Mouse (Mus musculus): ENCODE measurements around the gene Dhx37. TPM values are rescaled to one million over a fixed set of nuclear protein-coding genes. Genes with fewer than 3 reads are reported as not detected.
A peak's percentile ranks its signal among the peaks of the same experiment; 100 is the strongest.
"Not testable (repeated sequence)": the region's sequence is repeated elsewhere in the genome, so short reads cannot be mapped to it uniquely, and the experiment has no call there.

The Dhx37 gene
- polyA plus RNA-seq, 1 experiment from 2014 or later = 11.1 TPM

DNA sequence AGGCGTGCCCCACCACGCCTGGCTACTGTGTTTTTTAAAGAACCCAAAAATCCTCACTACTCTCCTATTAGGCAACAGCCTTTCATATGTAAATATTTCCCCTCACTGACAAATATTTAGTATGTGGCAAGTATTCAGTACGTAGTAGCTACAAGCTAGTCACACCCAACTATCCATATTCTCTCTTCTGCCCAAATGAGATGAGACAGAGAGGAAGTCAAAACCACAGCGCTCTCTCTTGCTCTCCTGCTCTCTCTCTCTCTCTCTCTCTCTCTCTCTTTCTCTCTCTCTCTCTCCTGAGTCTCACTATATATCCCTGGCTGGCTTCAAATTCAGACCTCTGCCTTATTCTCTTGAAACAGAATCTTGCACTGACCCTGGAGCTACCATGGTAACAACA is 10.6 kb upstream of the Dhx37 start:
- Histone ChIP-seq H3K9ac (ENCODE audit: low read length) (no peak overlapping the region), H3K27ac (ENCODE audit: low read depth, low read length) (no peak overlapping the region)
- ATAC-seq (ENCODE audit: insufficient read depth, low FRiP score, low TSS enrichment) = no peak

GRCm38 (mm10) chr5:125443915-125444314 is 10.0 kb upstream of the Dhx37 start:
- 91% methylated on average over 3 of the region's 3 CpGs for WGBS
- H3K9ac ChIP-seq (ENCODE audit: low read length) = no peak overlapping the region
- no peak overlapping the region for H3K27ac ChIP-seq (ENCODE audit: low read depth, low read length)
- H3K4me1 ChIP-seq (ENCODE audit: control insufficient read depth, insufficient read depth, low read length) = 0 out of 2 replicates have a peak, but pooled peaks cover 4% of the 10 kb centered on the region
- no peak overlapping the region for H3K4me3 ChIP-seq (ENCODE audit: low read depth, low read length)
- H3K4me2 ChIP-seq (ENCODE audit: low read depth) = no peak overlapping the region
- no peaks in the 10 kb centered on the region for H3K27me3 ChIP-seq (ENCODE audit: control insufficient read depth, insufficient read depth, low read length)
- DNase-seq (ENCODE audit: low spot score) (no peak), ATAC-seq (ENCODE audit: insufficient read depth, low FRiP score, low TSS enrichment) (no peak)
- no peaks in the 10 kb centered on the region for H3K36me3 ChIP-seq (ENCODE audit: control insufficient read depth, insufficient read depth, low read length)
- no peaks in the 10 kb centered on the region for H3K9me3 ChIP-seq (ENCODE audit: control insufficient read depth, low read length)

More for the DNA sequence above, 10.6 kb upstream of the Dhx37 start:
- Histone ChIP-seq H3K36me3 (ENCODE audit: control insufficient read depth, insufficient read depth, low read length) (no peaks in the 10 kb centered on the region), H3K4me1 (ENCODE audit: control insufficient read depth, insufficient read depth, low read length) (0 out of 2 replicates have a peak, but pooled peaks cover 4% of the 10 kb centered on the region), H3K9me3 (ENCODE audit: control insufficient read depth, low read length) (no peaks in the 10 kb centered on the region), H3K4me3 (ENCODE audit: low read depth, low read length) (no peak overlapping the region), H3K4me2 (ENCODE audit: low read depth) (no peak overlapping the region), H3K27me3 (ENCODE audit: control insufficient read depth, insufficient read depth, low read length) (no peaks in the 10 kb centered on the region)
- 92% methylated on average over 4 of the region's 4 CpGs for WGBS
- no peak for DNase-seq (ENCODE audit: low spot score)

GRCm38 (mm10) chr5:125443335-125443734 is 9.4 kb upstream of the Dhx37 start:
- H3K9me3 ChIP-seq (ENCODE audit: control insufficient read depth, low read length) = no peaks in the 10 kb centered on the region
- 0 out of 2 replicates have a peak, but pooled peaks cover 4% of the 10 kb centered on the region for H3K4me1 ChIP-seq (ENCODE audit: control insufficient read depth, insufficient read depth, low read length)
- H3K4me2 ChIP-seq (ENCODE audit: low read depth) = no peak overlapping the region
- no peaks in the 10 kb centered on the region for H3K36me3 ChIP-seq (ENCODE audit: control insufficient read depth, insufficient read depth, low read length)
- H3K9ac ChIP-seq (ENCODE audit: low read length) = no peak overlapping the region
- no peak for DNase-seq (ENCODE audit: low spot score)
- no peaks in the 10 kb centered on the region for H3K27me3 ChIP-seq (ENCODE audit: control insufficient read depth, insufficient read depth, low read length)
- H3K4me3 ChIP-seq (ENCODE audit: low read depth, low read length) = no peak overlapping the region
- no peak overlapping the region for H3K27ac ChIP-seq (ENCODE audit: low read depth, low read length)
- 90% methylated on average over 5 of the region's 5 CpGs for WGBS
- ATAC-seq (ENCODE audit: insufficient read depth, low FRiP score, low TSS enrichment) = no peak

GRCm38 (mm10) chr5:125442136-125442995 is 8.4 kb upstream of the Dhx37 start:
- WGBS = 22% methylated on average over 27 of the region's 27 CpGs
- Histone ChIP-seq H3K4me1 (ENCODE audit: control insufficient read depth, insufficient read depth, low read length) (0 out of 2 replicates have a peak, but pooled peaks cover 4% of the 10 kb centered on the region), H3K36me3 (ENCODE audit: control insufficient read depth, insufficient read depth, low read length) (no peaks in the 10 kb centered on the region), H3K27me3 (ENCODE audit: control insufficient read depth, insufficient read depth, low read length) (no peaks in the 10 kb centered on the region), H3K9ac (ENCODE audit: low read length) (peak overlapping the region; percentile 86), H3K4me2 (ENCODE audit: low read depth) (peak overlapping the region; percentile 76), H3K9me3 (ENCODE audit: control insufficient read depth, low read length) (no peaks in the 10 kb centered on the region), H3K4me3 (ENCODE audit: low read depth, low read length) (peak overlapping the region; percentile 88), H3K27ac (ENCODE audit: low read depth, low read length) (peak overlapping the region; percentile 79; the same call in 1 of the 2 replicates)
- no peak for DNase-seq (ENCODE audit: low spot score)
- ATAC-seq (ENCODE audit: insufficient read depth, low FRiP score, low TSS enrichment) = no peak

- H3K9me3 ChIP-seq (ENCODE audit: control insufficient read depth, low read length) = no peaks in the 10 kb centered on the region
- under 1% methylated on average over 42 of the region's 97 CpGs for WGBS
- ATAC-seq (ENCODE audit: insufficient read depth, low FRiP score, low TSS enrichment) (peak; percentile 94), DNase-seq (ENCODE audit: low spot score) (peak; percentile 88)
- H3K4me3 ChIP-seq (ENCODE audit: low read depth, low read length) = peak within 1 kb of the TSS; percentile 88
- H3K36me3 ChIP-seq (ENCODE audit: control insufficient read depth, insufficient read depth, low read length) = no peaks in the 10 kb centered on the region
- H3K4me1 ChIP-seq (ENCODE audit: control insufficient read depth, insufficient read depth, low read length) = 0 out of 2 replicates have a peak, but pooled peaks cover 4% of the 10 kb centered on the region
- peak within 1 kb of the TSS; percentile 76 for H3K4me2 ChIP-seq (ENCODE audit: low read depth)
- peak within 1 kb of the TSS; percentile 86 for H3K9ac ChIP-seq (ENCODE audit: low read length)
- H3K27me3 ChIP-seq (ENCODE audit: control insufficient read depth, insufficient read depth, low read length) = no peaks in the 10 kb centered on the region
- peak within 1 kb of the TSS; percentile 79 for H3K27ac ChIP-seq (ENCODE audit: low read depth, low read length)
Observed at GRCm38 (mm10) chr5:125441234-125442114, 7.6 kb upstream of the Dhx37 start, which contains the start of gene Bri3bp. Gene Bri3bp, plus strand, starts transcription at chr5:125441568.

DNA sequence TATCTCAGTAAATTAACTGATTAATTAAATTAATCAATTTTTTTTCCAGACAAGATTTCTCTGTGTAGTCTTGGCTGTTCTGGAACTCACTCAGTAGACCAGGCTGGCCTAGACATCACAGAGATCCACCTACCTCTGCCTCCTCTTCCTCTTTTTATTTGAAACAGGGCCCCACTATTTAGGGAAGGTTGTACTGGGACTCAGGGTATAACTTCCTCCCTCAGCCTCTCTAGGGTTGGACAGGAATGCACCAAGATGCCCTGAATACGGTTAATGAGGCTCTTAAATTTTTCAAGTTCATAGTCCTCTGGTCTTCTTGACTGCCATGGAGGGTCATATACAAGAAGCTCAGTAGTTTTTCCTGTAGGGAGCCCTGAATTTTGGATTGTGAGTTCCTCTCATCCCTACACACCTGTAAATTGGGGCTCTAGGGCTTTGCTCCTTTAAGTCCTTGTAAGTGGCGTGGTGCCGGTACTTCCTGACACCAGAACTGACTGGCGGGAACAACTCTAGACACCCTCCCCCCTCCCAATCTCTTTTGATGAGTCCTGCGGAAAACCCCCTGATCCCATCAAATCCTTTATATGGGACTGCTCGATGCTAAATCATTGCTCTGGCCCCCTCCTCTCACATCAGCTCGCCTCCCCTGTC is 6.8 kb upstream of the Dhx37 start:
- Histone ChIP-seq H3K4me2 (ENCODE audit: low read depth) (peak overlapping the region; percentile 76), H3K9me3 (ENCODE audit: control insufficient read depth, low read length) (no peaks in the 10 kb centered on the region), H3K36me3 (ENCODE audit: control insufficient read depth, insufficient read depth, low read length) (no peaks in the 10 kb centered on the region), H3K4me3 (ENCODE audit: low read depth, low read length) (peak overlapping the region; percentile 88), H3K27me3 (ENCODE audit: control insufficient read depth, insufficient read depth, low read length) (no peaks in the 10 kb centered on the region), H3K4me1 (ENCODE audit: control insufficient read depth, insufficient read depth, low read length) (0 out of 2 replicates have a peak, but pooled peaks cover 4% of the 10 kb centered on the region), H3K27ac (ENCODE audit: low read depth, low read length) (0 out of 2 replicates have a peak overlapping the region, but pooled peaks have one; percentile 3), H3K9ac (ENCODE audit: low read length) (peak overlapping the region; percentile 86)
- 2% methylated on average over 7 of the region's 7 CpGs for WGBS
- DNase-seq (ENCODE audit: low spot score) = no peak
- no peak for ATAC-seq (ENCODE audit: insufficient read depth, low FRiP score, low TSS enrichment)

GRCm38 (mm10) chr5:125434347-125434746 is 426 bp upstream of the Dhx37 start:
- DNase-seq (ENCODE audit: low spot score); H3K27me3 ChIP-seq (ENCODE audit: control insufficient read depth, insufficient read depth, low read length); H3K4me3 ChIP-seq (ENCODE audit: low read depth, low read length); H3K9ac ChIP-seq (ENCODE audit: low read length); H3K4me2 ChIP-seq (ENCODE audit: low read depth); H3K9me3 ChIP-seq (ENCODE audit: control insufficient read depth, low read length); H3K4me1 ChIP-seq (ENCODE audit: control insufficient read depth, insufficient read depth, low read length); H3K27ac ChIP-seq (ENCODE audit: low read depth, low read length): not testable (repeated sequence)
- H3K36me3 ChIP-seq (ENCODE audit: control insufficient read depth, insufficient read depth, low read length) = peaks cover 11% of the 10 kb centered on the region
- WGBS = 53% methylated on average over 15 of the region's 15 CpGs
- ATAC-seq (ENCODE audit: insufficient read depth, low FRiP score, low TSS enrichment) = peak; percentile 45; the same call in 1 of the 2 replicates

DNA sequence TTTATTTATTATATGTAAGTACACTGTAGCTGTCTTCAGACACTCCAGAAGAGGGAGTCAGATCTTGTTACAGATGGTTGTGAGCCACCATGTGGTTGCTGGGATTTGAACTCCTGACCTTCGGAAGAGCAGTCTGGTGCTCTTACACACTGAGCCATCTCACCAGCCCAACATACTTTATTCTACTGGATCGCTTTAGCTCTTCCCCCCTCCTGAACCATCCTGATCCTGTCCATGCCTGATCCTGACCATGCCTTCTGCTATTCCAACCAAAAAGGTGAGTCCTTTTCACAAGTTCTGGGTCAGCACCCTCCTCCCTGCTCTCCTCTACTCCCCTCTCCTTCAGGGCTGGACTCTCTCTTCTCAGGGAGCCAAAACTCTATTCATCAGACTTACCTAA is 1.6 kb downstream of the Dhx37 start:
- not testable (repeated sequence) for H3K9ac ChIP-seq (ENCODE audit: low read length); DNase-seq (ENCODE audit: low spot score); H3K27ac ChIP-seq (ENCODE audit: low read depth, low read length); H3K4me1 ChIP-seq (ENCODE audit: control insufficient read depth, insufficient read depth, low read length); H3K4me2 ChIP-seq (ENCODE audit: low read depth); H3K27me3 ChIP-seq (ENCODE audit: control insufficient read depth, insufficient read depth, low read length); ATAC-seq (ENCODE audit: insufficient read depth, low FRiP score, low TSS enrichment); H3K9me3 ChIP-seq (ENCODE audit: control insufficient read depth, low read length); H3K4me3 ChIP-seq (ENCODE audit: low read depth, low read length)
- 93% methylated on average over 2 of the region's 2 CpGs for WGBS
- H3K36me3 ChIP-seq (ENCODE audit: control insufficient read depth, insufficient read depth, low read length) = peaks cover 18% of the 10 kb centered on the region

Data from neural tube, embryonic 11.5 days (tissue).